Mouse (Mus musculus): ENCODE results near the gene Usp48. TPM values are rescaled to one million over a fixed set of nuclear protein-coding genes. Genes with fewer than 3 reads are reported as not detected.

Usp48 gene
- polyA plus RNA-seq, 1 experiment from 2014 or later: 69.9 TPM

DNA sequence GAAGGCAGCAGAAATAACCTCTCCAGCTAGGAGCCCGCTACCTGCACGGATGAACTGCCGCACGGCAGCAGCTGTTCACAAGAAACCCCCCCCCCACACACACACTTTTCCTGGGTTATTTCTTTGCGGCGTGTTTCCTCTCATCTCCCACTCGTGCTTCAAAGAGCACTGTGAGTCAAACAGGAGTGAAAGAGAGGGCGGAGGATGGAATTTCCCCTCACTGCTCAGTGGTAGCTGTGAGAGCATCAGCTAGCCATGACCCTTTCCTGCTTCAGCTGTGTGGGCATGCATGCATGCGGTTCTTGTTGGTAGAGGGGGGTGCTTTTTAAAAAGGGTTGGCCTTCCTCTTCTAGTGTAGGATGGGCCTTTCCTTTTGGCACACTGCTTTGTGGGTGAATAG, 54.7 kb downstream of the Usp48 start:
- WGBS: 91% methylated on average over 9 of the region's 9 CpGs
- no peak for ATAC-seq
- peak overlapping the region; percentile 21; the same call in 1 of the 2 replicates for H3K27ac ChIP-seq
- H3K4me2 ChIP-seq: no peak overlapping the region
- H3K9me3 ChIP-seq (replicated peaks): no peaks in the 10 kb centered on the region
- no peaks in the 10 kb centered on the region for H3K4me1 ChIP-seq
- peaks cover 94% of the 10 kb centered on the region for H3K36me3 ChIP-seq (ENCODE audit: poor library complexity, severe bottlenecking)
- no peak overlapping the region for H3K4me3 ChIP-seq
- H3K9ac ChIP-seq: no peak overlapping the region
- H3K27me3 ChIP-seq: no peaks in the 10 kb centered on the region

DNA sequence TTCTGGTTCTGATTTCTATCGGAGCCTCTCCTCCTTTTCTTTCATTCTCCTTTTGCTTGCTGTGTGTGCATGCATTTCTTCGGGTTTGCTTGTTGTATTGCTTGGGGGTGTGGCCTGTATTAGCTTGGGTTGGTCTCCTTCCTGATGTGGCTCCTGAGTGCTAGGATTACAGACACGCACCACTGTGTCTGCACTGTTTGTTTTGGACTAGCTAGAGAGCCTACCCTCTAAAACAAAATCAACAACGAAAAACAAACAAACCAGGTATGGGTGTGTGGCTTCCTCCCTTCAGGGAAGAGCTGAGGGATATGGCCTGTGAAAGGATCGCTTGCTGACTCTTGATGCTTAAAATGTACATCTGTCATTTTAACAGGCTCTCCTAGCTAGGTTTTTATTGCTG, 57.4 kb downstream of the Usp48 start:
- no peak overlapping the region for H3K4me3 ChIP-seq
- no peak overlapping the region for H3K27ac ChIP-seq
- no peak overlapping the region for H3K4me2 ChIP-seq
- ATAC-seq: no peak
- H3K36me3 ChIP-seq (ENCODE audit: poor library complexity, severe bottlenecking): peaks cover 97% of the 10 kb centered on the region
- 80% methylated on average over 5 of the region's 5 CpGs for WGBS
- no peaks in the 10 kb centered on the region for H3K4me1 ChIP-seq
- H3K9ac ChIP-seq: no peak overlapping the region
- H3K9me3 ChIP-seq (replicated peaks): no peaks in the 10 kb centered on the region
- H3K27me3 ChIP-seq: no peaks in the 10 kb centered on the region

DNA sequence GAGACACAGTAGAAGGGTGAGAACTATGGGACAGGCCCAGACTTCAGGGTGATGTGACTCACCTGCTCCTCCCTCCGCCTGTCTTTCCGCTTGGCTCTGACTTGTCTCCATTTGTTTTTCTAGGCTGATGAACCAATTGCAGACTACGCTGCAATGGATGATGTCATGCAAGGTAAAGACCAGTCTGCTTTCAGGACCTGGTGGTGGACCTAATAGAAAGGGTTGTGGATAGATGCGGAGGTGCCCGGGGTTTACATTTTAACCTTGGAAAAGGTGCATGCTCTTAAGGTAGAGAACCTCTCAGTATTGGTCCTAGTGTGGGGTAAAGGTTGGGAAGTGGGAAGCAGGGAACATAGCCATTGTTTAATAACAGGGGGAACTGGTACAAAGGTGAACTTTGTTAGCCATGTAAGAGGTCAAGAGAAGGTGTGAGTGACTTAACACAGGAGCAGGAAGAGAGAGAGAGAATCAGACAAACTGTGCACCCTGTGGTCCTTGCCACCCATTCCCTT, 59.3 kb downstream of the Usp48 start:
- no peak overlapping the region for H3K9ac ChIP-seq
- peaks cover 98% of the 10 kb centered on the region for H3K36me3 ChIP-seq (ENCODE audit: poor library complexity, severe bottlenecking)
- H3K4me3 ChIP-seq: no peak overlapping the region
- ATAC-seq: no peak
- H3K27me3 ChIP-seq: no peaks in the 10 kb centered on the region
- H3K4me2 ChIP-seq: no peak overlapping the region
- 97% methylated on average over 5 of the region's 5 CpGs for WGBS
- H3K4me1 ChIP-seq: no peaks in the 10 kb centered on the region
- H3K9me3 ChIP-seq (replicated peaks): no peaks in the 10 kb centered on the region
- no peak overlapping the region for H3K27ac ChIP-seq

DNA sequence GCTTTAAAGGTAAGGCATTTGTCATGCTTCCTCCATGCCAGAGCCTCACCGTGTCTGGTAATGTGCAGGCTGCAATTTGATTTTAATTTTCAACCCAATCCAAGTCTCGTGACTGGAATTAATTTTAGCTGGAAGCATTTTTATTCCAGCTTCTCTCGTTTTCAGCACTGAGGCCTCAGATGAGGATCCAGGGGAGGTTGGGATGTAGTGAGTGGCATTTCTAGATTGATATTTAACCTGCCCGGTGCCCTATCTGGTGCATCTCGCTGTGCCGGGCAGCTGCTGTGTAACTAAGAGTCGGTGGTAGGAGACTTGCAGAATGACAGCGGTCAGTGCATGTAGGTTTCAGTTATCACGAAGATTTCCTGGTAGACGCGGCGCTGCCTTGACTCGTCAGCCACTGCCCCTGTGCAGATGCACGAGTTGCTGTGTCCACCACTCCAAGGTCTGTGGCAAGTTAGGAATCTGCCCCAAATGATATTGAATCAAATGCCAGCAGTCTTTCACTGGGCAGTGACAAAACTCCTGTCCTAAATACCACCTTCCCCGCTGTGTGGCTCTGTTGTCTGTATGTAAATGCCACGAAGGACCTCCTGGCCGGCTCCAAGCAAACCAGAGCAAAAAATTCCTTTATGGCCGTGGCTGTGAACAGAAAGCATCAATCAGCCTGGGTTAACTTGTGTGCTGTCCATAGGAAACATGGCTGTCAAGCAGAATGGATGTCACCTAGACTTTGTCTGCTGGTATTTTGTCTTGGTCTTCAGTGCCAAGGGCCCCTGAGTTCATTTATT, 61.9 kb downstream of the Usp48 start:
- WGBS: 82% methylated on average over 18 of the region's 18 CpGs
- no peak overlapping the region for H3K4me2 ChIP-seq
- ATAC-seq: no peak

DNA sequence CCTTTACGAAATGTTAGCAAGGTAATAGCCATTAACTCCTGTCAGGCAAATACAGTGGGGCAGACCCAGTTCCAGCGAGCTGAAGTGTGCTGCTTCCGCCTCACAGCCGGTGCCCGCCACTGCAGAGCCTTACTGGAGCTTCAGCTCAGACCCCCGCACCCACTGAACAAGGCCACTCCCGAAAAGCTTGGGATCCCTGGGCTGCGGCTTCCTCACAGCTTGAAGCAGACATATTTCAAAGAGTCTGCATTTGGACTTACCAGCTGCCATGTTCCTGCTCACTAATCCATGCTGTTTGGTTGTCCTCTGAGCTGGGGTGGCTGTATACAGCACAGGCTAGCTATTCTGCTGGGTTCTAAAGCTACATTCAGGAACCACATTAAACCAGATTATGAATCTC, 64.1 kb downstream of the Usp48 start:
- H3K9me3 ChIP-seq (replicated peaks): no peaks in the 10 kb centered on the region
- peaks cover 17% of the 10 kb centered on the region for H3K4me1 ChIP-seq
- no peak overlapping the region for H3K4me2 ChIP-seq
- peaks cover 61% of the 10 kb centered on the region for H3K36me3 ChIP-seq (ENCODE audit: poor library complexity, severe bottlenecking)
- ATAC-seq: no peak
- H3K9ac ChIP-seq: no peak overlapping the region
- 89% methylated on average over 8 of the region's 8 CpGs for WGBS
- H3K27me3 ChIP-seq: 0 out of 2 replicates have a peak, but pooled peaks cover 2% of the 10 kb centered on the region
- no peak overlapping the region for H3K4me3 ChIP-seq
- H3K27ac ChIP-seq: no peak overlapping the region

More for the DNA sequence above, 61.9 kb downstream of the Usp48 start:
- Histone ChIP-seq H3K9ac (no peak overlapping the region), H3K9me3 (replicated peaks) (no peaks in the 10 kb centered on the region), H3K4me3 (no peak overlapping the region), H3K36me3 (ENCODE audit: poor library complexity, severe bottlenecking) (peaks cover 84% of the 10 kb centered on the region), H3K4me1 (peaks cover 4% of the 10 kb centered on the region; the same call in 1 of the 2 replicates), H3K27ac (no peak overlapping the region), H3K27me3 (no peaks in the 10 kb centered on the region)

DNA sequence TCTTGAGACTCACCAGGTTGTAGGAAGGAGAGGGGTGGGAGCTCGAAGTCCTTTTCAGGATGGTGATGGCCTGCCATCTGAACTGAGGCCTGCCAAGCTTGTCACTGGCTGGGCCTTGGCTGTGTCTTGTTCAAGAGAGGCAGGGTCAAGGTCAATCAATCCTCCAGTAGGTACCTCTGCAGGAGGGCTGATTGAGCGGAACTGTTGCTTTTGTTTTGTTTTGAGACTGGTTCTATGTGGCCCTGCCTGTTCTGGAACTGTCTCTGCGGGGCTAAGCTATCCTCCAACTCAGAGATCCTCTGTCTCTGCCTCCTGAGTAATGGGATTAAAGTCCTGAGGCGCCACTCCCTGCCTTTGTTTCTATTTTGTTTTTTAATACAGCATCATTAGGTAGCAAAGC, 66.0 kb downstream of the Usp48 start:
- WGBS: 59% methylated on average over 4 of the region's 4 CpGs
- ATAC-seq: no peak
- peaks cover 29% of the 10 kb centered on the region for H3K4me1 ChIP-seq

DNA sequence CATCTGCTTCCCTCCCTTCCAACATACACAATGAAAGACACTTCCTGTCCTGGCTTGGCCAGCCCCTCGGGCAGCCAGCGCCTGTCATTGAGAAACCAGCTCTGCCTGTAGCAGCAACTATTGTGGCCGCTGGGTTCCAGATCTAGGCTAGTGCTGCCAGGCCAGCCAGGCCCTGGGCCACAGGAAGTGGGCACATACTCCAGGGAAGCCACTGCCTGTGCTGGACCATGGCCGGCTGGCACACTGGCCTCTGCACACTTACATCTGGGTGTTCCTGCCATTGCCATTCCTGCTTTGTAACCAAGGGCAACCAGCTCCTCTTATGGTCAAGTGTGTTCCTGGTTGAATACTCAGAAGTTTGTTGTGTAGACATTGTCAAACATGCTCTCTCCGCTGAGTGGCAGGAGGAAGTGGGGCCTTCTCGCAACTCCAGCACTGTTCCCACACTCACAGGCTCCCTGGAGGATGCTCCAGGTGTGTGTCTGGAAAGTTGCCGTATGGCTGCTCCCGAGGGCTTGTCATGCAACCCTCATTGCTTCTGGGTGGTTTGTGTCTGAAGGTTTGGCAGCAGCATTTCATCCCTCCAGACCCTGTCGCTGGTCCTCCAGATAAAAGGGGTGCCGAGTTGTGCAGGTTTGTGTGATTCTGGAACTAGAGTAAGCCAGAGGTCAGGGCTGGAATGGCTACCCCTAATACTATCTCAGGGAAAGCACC, 67.0 kb downstream of the Usp48 start:
- 65% methylated on average over 10 of the region's 10 CpGs for WGBS
- H3K4me1 ChIP-seq: peaks cover 35% of the 10 kb centered on the region

More for the DNA sequence above, 66.0 kb downstream of the Usp48 start:
- Histone ChIP-seq H3K9ac (no peak overlapping the region), H3K9me3 (replicated peaks) (no peaks in the 10 kb centered on the region), H3K27ac (no peak overlapping the region), H3K36me3 (ENCODE audit: poor library complexity, severe bottlenecking) (peaks cover 43% of the 10 kb centered on the region), H3K4me2 (no peak overlapping the region), H3K27me3 (peaks cover 10% of the 10 kb centered on the region), H3K4me3 (no peak overlapping the region)

DNA sequence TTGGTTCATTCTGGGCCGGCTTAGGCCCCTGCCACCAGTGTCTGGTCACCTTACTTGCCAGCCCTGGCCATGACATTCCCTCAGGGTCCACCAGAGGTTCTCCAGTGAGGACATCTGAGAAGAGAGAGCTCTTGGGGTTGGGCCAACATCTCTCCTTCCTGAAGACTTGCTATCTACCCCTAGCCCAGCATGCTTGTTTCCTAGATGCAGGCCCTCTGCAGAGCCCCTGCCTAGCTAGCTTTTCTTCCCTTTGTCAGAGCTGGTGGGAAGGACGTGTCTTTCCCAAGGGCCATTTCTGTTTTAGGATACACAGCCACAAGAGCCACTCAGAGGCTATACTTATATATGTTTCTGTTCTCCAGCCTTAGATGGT, 67.5 kb downstream of the Usp48 start:
- 47% methylated on average over 2 of the region's 2 CpGs for whole genome bisulfite sequencing
- Histone ChIP-seq H3K4me3 (no peak overlapping the region), H3K27me3 (peaks cover 19% of the 10 kb centered on the region), H3K4me1 (peaks cover 36% of the 10 kb centered on the region), H3K4me2 (no peak overlapping the region), H3K9me3 (replicated peaks) (no peaks in the 10 kb centered on the region), H3K27ac (no peak overlapping the region), H3K36me3 (ENCODE audit: poor library complexity, severe bottlenecking) (peaks cover 28% of the 10 kb centered on the region), H3K9ac (no peak overlapping the region)
- ATAC-seq: no peak

More for the DNA sequence above, 67.0 kb downstream of the Usp48 start:
- Histone ChIP-seq H3K4me2 (no peak overlapping the region), H3K9me3 (replicated peaks) (no peaks in the 10 kb centered on the region), H3K36me3 (ENCODE audit: poor library complexity, severe bottlenecking) (peaks cover 34% of the 10 kb centered on the region), H3K4me3 (no peak overlapping the region), H3K27me3 (peaks cover 15% of the 10 kb centered on the region), H3K27ac (no peak overlapping the region), H3K9ac (no peak overlapping the region)
- ATAC-seq: no peak

DNA sequence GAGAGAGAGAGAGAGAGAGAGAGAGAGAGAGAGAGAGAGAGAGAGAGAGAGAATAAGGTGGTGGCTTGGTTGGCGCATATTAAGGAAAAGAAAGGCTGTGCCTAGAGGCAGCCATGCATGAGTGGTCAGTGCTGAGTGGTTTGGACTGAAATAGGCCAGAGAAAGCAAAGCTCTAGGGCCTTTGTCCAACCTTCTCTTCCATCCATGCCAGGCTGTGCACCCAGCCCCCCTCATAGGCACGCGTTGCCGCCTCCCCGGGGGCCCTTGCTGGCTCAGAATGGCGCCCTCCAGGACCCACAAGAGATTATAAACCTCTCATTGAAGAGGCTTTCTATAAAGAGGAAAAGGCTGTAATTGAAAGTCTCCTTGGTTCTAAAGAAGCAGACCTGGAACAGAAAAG, 68.0 kb downstream of the Usp48 start:
- H3K27me3 ChIP-seq: peaks cover 19% of the 10 kb centered on the region
- H3K27ac ChIP-seq: no peak overlapping the region; the same call in 1 of the 2 replicates
- no peak for ATAC-seq
- H3K9me3 ChIP-seq (replicated peaks): no peaks in the 10 kb centered on the region
- H3K9ac ChIP-seq: no peak overlapping the region
- H3K4me3 ChIP-seq: no peak overlapping the region
- peaks cover 41% of the 10 kb centered on the region for H3K4me1 ChIP-seq
- no peak overlapping the region for H3K4me2 ChIP-seq
- 30% methylated on average over 6 of the region's 6 CpGs for WGBS
- peaks cover 23% of the 10 kb centered on the region for H3K36me3 ChIP-seq (ENCODE audit: poor library complexity, severe bottlenecking)

DNA sequence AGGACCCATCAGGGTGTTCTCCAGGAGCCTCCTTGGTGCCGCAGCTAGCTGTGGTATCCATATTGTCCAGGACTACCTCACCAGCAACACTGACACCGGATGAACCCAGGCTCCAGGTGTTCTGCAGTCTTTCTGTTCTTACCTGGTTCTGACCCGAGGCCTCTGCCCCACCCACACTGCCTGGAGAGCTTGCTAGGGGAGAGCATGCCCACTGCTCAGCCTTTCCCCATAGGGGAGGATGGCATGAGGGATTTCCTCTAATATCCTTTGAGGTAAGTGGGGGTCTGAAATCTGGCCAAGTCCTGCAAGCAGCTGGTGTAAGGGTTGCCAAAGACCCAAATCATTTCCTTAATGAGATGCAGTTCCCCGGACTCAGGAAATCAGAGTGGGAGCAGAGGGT, 69.9 kb downstream of the Usp48 start:
- WGBS: 80% methylated on average over 4 of the region's 4 CpGs
- peaks cover 58% of the 10 kb centered on the region for H3K4me1 ChIP-seq

DNA sequence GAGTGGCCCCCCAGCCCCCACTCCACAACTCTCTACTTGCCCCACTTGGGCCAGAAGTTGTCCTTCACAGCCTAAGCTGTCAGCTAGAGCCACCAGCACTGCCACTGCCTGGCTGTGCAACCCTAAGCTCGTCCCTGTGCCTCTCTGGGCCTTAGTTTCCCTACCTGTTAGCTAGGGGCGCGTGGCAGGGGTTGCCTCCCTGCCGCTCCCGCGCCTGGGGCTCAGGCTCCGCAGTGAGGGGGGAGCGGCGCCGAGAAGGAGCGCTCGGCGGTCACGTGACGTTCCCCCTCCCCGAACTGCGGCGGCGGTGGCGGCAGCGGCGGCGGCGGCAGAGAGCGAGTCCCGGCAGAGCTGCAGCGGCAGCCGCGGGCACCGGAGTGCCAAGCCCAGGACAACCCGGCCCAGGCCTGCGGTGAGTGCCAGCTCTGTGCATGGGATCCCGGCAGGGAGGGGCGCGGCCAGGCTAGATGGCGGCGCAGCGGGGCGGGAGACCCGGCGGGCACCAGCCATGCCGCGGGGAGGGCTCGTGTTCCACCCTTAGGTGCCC, 71.0 kb downstream of the Usp48 start, which contains the start of gene Rap1gap:
Rap1gap (plus strand) TSS at position 294 of the 547 bp plus-strand sequence.
- under 1% methylated on average over 41 of the region's 44 CpGs for WGBS

More for the DNA sequence above, 69.9 kb downstream of the Usp48 start:
- no peak for ATAC-seq
- Histone ChIP-seq H3K27ac (no peak overlapping the region), H3K4me2 (no peak overlapping the region), H3K4me3 (no peak overlapping the region), H3K36me3 (ENCODE audit: poor library complexity, severe bottlenecking) (peaks cover 7% of the 10 kb centered on the region; the same call in 1 of the 2 replicates), H3K9me3 (replicated peaks) (no peaks in the 10 kb centered on the region), H3K9ac (no peak overlapping the region), H3K27me3 (peaks cover 19% of the 10 kb centered on the region)

More for the DNA sequence above, 71.0 kb downstream of the Usp48 start, which contains the start of gene Rap1gap:
- peak; percentile 66 for ATAC-seq
- Histone ChIP-seq H3K36me3 (ENCODE audit: poor library complexity, severe bottlenecking) (no peaks in the 10 kb centered on the region), H3K4me3 (peak within 1 kb of the TSS; percentile 57), H3K9ac (peak within 1 kb of the TSS; percentile 78), H3K9me3 (replicated peaks) (no peaks in the 10 kb centered on the region), H3K4me1 (peaks cover 58% of the 10 kb centered on the region), H3K4me2 (peak within 1 kb of the TSS; percentile 93), H3K27ac (no peak within 1 kb of the TSS), H3K27me3 (peaks cover 19% of the 10 kb centered on the region)
